Mouse (Mus musculus) myocyte (in vitro differentiated cells): ENCODE data around the gene Zfp821. TPM values are rescaled to one million over a fixed set of nuclear protein-coding genes. Genes with fewer than 3 reads are reported as not detected.

Source experiments
- H3K27me3 ChIP-seq: one replicate; pipeline ENCODE4 v1.6.1; 2011; ENCODE audit not compliant: control insufficient read depth, insufficient read depth, insufficient read length
- H3K36me3 ChIP-seq: one replicate; pipeline ENCODE4 v1.6.1; 2011; ENCODE audit not compliant: control insufficient read depth, insufficient read depth
- H3K4me2 ChIP-seq: one replicate; pipeline ENCODE4 v1.6.1; 2011; ENCODE audit warnings: low read depth, control low read depth
- H3K4me3 ChIP-seq: one replicate; pipeline ENCODE4 v1.5.1; 2011; ENCODE audit warnings: mild to moderate bottlenecking, control low read depth, moderate library complexity
- H3K79me2 ChIP-seq: one replicate; pipeline ENCODE4 v1.6.1; 2011; ENCODE audit not compliant: control insufficient read depth, insufficient read depth
- H3ac ChIP-seq: one replicate; pipeline ENCODE4 v1.6.1; 2011; ENCODE audit not compliant: control insufficient read depth, insufficient read length
- CEBPB ChIP-seq: IDR thresholded peaks from 2 replicates; pipeline ENCODE4 v1.6.1; 2011; ENCODE audit warnings: mild to moderate bottlenecking, moderate library complexity; ENCODE audit not compliant: poor library complexity, insufficient read depth, severe bottlenecking
- E2F4 ChIP-seq: IDR thresholded peaks from one replicate; pipeline ENCODE4 v1.6.1; 2011; ENCODE audit warnings: mild to moderate bottlenecking, control low read depth, moderate library complexity; ENCODE audit not compliant: insufficient read depth
- MAX ChIP-seq: IDR thresholded peaks from one replicate; pipeline ENCODE4 v1.6.1; 2011; ENCODE audit warnings: low read depth, mild to moderate bottlenecking, control low read depth
- MYOD1 ChIP-seq, 3 experiments: IDR thresholded peaks; one replicate each; pipeline ENCODE4 v1.6.1; 2011; ENCODE audit warnings: control low read depth in 2 of 3, low read depth in 2 of 3, mild to moderate bottlenecking in 2 of 3, moderate library complexity in 1 of 3; ENCODE audit not compliant: insufficient read length in 2 of 3, control insufficient read depth in 1 of 3
- MYOG ChIP-seq, 3 experiments: IDR thresholded peaks; one replicate each; pipeline ENCODE4 v1.6.1; 2011; ENCODE audit warnings: control low read depth in 2 of 3, low read depth in 2 of 3, mild to moderate bottlenecking in 2 of 3; ENCODE audit not compliant: insufficient read length in 2 of 3, control insufficient read depth in 1 of 3, insufficient read depth in 1 of 3
- POLR2A ChIP-seq: IDR thresholded peaks from one replicate; pipeline ENCODE4 v1.6.1; 2011; ENCODE audit warnings: low read depth, mild to moderate bottlenecking, control low read depth, moderate library complexity; ENCODE audit not compliant: insufficient read length
- POLR2AphosphoS2 ChIP-seq: IDR thresholded peaks from one replicate; pipeline ENCODE4 v1.6.1; 2011; ENCODE audit warnings: low read depth, control low read depth; ENCODE audit not compliant: insufficient read length
- REST ChIP-seq: IDR thresholded peaks from one replicate; pipeline ENCODE4 v1.6.1; 2011; ENCODE audit warnings: mild to moderate bottlenecking, control low read depth, moderate library complexity; ENCODE audit not compliant: insufficient read depth, insufficient read length
- SRF ChIP-seq: IDR thresholded peaks from one replicate; pipeline ENCODE4 v1.6.1; 2011; ENCODE audit warnings: low read depth; ENCODE audit not compliant: control insufficient read depth, insufficient read length
- TCF12 ChIP-seq: IDR thresholded peaks from one replicate; pipeline ENCODE4 v1.6.1; 2011; ENCODE audit warnings: mild to moderate bottlenecking, control low read depth; ENCODE audit not compliant: poor library complexity, insufficient read depth, severe bottlenecking
- TCF3 ChIP-seq: IDR thresholded peaks from one replicate; pipeline ENCODE4 v1.6.1; 2011; ENCODE audit warnings: low read depth, control low read depth; ENCODE audit not compliant: insufficient read length
- USF1 ChIP-seq: IDR thresholded peaks from one replicate; pipeline ENCODE4 v1.6.1; 2011; ENCODE audit warnings: low read depth, mild to moderate bottlenecking, control low read depth, moderate library complexity
- polyA plus RNA-seq: library from polyadenylated mRNA; unstranded; fragments of >200 nt; fragmentation: generic; extraction: Trizol; gene quantifications from one replicate; pipeline ENCODE4 v1.2.1, GENCODE M21; 2012; ENCODE audit warnings: missing spikeins

Zfp821 gene
- polyA plus RNA-seq, 1 experiment: 10.7 TPM

DNA sequence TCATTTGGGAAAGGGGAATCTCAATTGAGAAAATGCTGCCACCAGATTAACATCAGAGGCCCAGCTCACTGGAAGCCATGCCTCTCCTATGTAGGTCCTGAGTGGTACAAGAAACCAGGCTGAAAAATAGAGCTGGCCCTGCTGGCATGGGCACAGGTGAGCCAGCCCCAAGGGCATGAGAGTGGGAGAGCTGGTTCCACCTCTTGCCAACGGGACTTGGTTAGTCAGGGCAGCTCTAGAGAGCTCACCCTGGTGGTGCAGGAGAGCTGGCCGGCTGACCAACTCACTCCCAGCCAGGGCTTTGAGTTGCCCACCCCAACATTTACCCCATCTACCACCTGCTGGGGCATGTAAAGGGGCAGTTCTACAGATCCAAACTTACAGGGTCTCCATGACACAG, 31.8 kb upstream of the Zfp821 start:
- TF ChIP-seq POLR2AphosphoS2 (no peak), TCF12 (no peak), TCF3 (no peak), MAX (no peak), MYOG (IDR thresholded peaks at IDR 0.05; ENCODE audit: control insufficient read depth in 1 of 3, insufficient read depth in 1 of 3, insufficient read length in 2 of 3, low read depth in 2 of 3) (no peak), USF1 (no peak), E2F4 (no peak), SRF (no peak), MYOD1 (IDR thresholded peaks at IDR 0.05; ENCODE audit: control insufficient read depth in 1 of 3, insufficient read length in 2 of 3, low read depth in 2 of 3) (no peak), CEBPB (no peak), POLR2A (no peak), REST (no peak)

DNA sequence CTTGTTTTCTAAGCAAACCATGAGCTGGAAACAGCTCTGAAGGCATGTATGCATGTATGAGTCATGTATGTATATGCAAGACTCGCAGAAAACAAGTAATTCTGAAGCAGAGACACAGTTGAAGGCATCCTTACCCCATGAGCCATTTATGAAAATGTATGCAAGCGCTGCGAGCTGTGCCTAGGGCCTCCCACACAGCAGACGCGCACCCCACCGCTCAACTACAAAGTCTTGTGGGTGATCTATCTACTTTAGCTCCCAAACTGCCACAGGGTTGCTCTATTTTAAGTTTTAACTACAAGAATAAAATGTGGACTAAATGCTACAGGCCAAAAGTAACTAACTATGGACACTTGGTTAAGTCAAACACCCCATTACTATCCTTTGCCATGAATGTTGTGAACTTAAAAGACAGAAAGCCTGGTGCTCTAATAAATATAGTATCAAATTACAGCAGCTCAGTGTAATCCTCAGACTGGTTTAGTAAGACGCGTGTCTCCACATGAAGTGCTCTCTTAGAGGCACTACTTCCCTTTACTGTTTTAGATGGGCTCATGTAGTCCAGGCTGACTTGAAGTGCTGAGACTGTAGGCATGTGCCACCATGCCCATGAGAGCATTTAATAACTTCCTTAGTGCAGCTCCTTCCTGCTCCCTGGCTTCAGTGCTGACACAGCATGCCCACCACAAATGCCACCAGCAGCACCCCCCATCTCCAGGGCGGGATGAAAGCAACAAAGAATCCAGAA, 29.3 kb upstream of the Zfp821 start:
- Histone ChIP-seq H3K27me3 (no peaks in the 10 kb centered on the region), H3K79me2 (peaks cover 7% of the 10 kb centered on the region), H3K36me3 (peaks cover 59% of the 10 kb centered on the region), H3ac (no peak overlapping the region), H3K4me3 (no peak overlapping the region), H3K4me2 (no peak overlapping the region)
- TF ChIP-seq MYOD1 (IDR thresholded peaks at IDR 0.05; ENCODE audit: control insufficient read depth in 1 of 3, insufficient read length in 2 of 3, low read depth in 2 of 3): no peak
- no peak for TF ChIP-seq POLR2AphosphoS2
- no peak for TF ChIP-seq SRF
- no peak for TF ChIP-seq POLR2A
- TF ChIP-seq REST: no peak
- no peak for TF ChIP-seq USF1
- no peak for TF ChIP-seq TCF3
- no peak for TF ChIP-seq TCF12
- TF ChIP-seq MYOG (IDR thresholded peaks at IDR 0.05; ENCODE audit: control insufficient read depth in 1 of 3, insufficient read depth in 1 of 3, insufficient read length in 2 of 3, low read depth in 2 of 3): no peak
- no peak for TF ChIP-seq E2F4
- no peak for TF ChIP-seq MAX
- no peak for TF ChIP-seq CEBPB

More for the DNA sequence above, 31.8 kb upstream of the Zfp821 start:
- no peak overlapping the region for H3ac ChIP-seq
- peaks cover 58% of the 10 kb centered on the region for H3K36me3 ChIP-seq
- H3K4me2 ChIP-seq: no peak overlapping the region
- no peaks in the 10 kb centered on the region for H3K27me3 ChIP-seq
- no peaks in the 10 kb centered on the region for H3K79me2 ChIP-seq
- no peak overlapping the region for H3K4me3 ChIP-seq

DNA sequence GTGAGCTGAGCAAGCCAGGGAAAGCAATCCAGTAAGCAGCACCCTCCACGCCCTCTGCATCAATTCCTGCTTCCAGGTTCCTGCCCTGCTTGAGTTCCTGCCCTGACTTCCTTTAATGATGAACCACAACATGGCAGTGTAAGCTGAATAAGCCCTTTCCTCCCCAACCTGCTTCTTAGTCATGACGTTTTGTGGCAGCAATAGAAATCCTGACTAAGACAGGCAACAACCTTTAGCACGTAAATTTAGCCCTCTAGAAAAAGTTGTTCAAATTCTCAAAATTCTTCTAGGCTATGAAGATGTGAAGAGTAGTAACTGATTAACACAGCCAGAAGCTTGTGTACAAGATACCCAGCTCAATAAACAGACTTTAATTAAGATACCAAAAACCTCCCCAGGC, 23.8 kb upstream of the Zfp821 start:
- H3K4me2 ChIP-seq: no peak overlapping the region
- H3K36me3 ChIP-seq: peaks cover 51% of the 10 kb centered on the region
- H3K4me3 ChIP-seq: no peak overlapping the region
- TF ChIP-seq CEBPB: no peak
- no peak for TF ChIP-seq TCF12
- TF ChIP-seq MYOG (IDR thresholded peaks at IDR 0.05; ENCODE audit: control insufficient read depth in 1 of 3, insufficient read depth in 1 of 3, insufficient read length in 2 of 3, low read depth in 2 of 3): no peak
- TF ChIP-seq POLR2AphosphoS2: no peak
- no peaks in the 10 kb centered on the region for H3K27me3 ChIP-seq
- no peak overlapping the region for H3ac ChIP-seq
- peaks cover 51% of the 10 kb centered on the region for H3K79me2 ChIP-seq

DNA sequence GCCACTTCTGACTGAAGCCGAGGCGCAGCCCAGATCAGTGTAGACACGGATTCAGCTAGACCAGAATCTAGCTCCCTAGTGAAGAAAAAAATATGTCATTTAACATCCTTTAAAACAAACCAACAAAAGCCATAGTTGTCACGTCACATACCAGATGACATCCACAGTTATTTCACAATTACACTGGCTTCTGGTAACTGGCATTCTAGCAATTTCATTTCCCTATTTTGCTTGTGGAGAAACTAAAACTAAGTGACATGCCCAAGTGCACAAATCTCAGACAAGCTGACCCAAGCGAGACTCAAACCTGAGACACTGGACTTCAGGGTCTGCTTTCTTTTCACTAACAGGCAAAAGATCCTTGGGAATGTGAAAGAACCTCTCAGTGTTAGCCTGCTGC, 23.2 kb upstream of the Zfp821 start:
- peaks cover 47% of the 10 kb centered on the region for H3K36me3 ChIP-seq
- H3ac ChIP-seq: no peak overlapping the region
- peaks cover 57% of the 10 kb centered on the region for H3K79me2 ChIP-seq
- no peak overlapping the region for H3K4me3 ChIP-seq
- TF ChIP-seq USF1 (no peak), MYOG (IDR thresholded peaks at IDR 0.05; ENCODE audit: control insufficient read depth in 1 of 3, insufficient read depth in 1 of 3, insufficient read length in 2 of 3, low read depth in 2 of 3) (no peak), TCF12 (no peak), POLR2A (no peak), E2F4 (no peak), CEBPB (no peak), MAX (no peak)
- H3K27me3 ChIP-seq: no peaks in the 10 kb centered on the region
- H3K4me2 ChIP-seq: no peak overlapping the region

DNA sequence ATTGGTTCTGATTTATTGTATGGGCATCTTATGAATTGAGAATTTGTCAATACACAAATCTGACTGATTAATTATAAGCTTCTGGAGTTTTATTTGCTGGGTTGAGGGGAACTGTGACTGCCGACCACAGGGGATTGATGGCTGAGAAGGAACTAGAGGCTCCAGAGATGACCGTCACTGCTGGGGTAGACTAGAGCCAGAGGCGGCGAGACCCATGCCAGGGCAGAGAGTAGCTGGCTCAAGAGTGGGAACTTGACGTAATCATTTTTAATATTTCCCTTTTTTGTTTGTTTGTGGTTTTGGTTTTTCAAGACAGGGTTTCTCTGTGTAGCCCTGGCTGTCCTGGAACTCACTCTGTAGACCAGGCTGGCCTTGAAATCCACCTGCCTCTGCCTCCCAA, 18.1 kb upstream of the Zfp821 start:
- H3ac ChIP-seq: no peak overlapping the region
- peaks cover 6% of the 10 kb centered on the region for H3K36me3 ChIP-seq
- no peak for TF ChIP-seq POLR2A
- TF ChIP-seq MYOG (IDR thresholded peaks at IDR 0.05; ENCODE audit: control insufficient read depth in 1 of 3, insufficient read depth in 1 of 3, insufficient read length in 2 of 3, low read depth in 2 of 3): no peak
- TF ChIP-seq E2F4: no peak
- no peak for TF ChIP-seq MYOD1 (IDR thresholded peaks at IDR 0.05; ENCODE audit: control insufficient read depth in 1 of 3, insufficient read length in 2 of 3, low read depth in 2 of 3)
- TF ChIP-seq SRF: no peak
- peaks cover 99% of the 10 kb centered on the region for H3K79me2 ChIP-seq
- no peaks in the 10 kb centered on the region for H3K27me3 ChIP-seq
- no peak overlapping the region for H3K4me3 ChIP-seq
- H3K4me2 ChIP-seq: no peak overlapping the region
